Mouse (Mus musculus): ENCODE data around the gene Mlh1. TPM values are rescaled to one million over a fixed set of nuclear protein-coding genes. Genes with fewer than 3 reads are reported as not detected.

Gene Mlh1
- total RNA-seq, 2 experiments from 2014 or later = 68.5 to 69.4 TPM

DNA sequence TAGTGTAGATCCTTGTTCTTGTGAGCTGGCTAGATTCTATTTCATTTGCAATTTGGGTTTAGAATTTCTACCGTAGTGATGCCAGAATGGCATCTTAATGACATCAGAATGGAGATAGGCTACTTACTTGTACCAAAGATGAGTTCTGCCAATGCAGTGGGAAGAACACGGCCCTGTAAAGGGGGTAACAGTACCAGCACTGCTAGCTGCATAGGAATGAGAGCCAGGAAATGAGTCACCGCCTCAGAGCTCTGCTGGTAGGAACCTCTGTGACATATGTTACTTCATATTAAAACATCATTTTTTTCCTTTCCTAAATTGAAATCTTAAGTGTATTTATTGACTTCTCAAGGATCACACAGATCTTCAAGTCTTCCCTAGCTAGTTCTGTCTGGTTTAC, 89.4 kb downstream of the Mlh1 start:
- ATAC-seq (replicated peaks; ENCODE audit: low FRiP score, low TSS enrichment, poor library complexity, severe bottlenecking) = no peak

DNA sequence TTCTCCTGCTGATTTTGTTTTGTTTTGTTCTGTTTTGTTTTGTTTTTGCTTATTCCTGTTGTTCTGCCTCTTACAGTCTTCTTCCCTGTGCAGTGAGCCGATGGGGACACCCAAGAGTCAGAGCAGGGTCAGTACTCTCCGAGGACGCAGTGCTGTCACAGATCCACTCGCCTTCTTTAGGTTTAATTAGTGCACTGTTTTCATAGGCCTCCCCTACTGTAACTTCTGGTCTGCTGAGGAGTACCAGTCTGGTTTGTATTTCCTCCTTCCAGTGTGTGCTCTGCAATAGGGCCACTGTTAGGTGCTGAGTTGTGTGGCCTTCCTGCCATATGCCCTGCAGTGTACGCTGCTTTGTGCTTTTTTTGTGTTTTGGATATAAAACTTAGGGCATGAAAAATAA, 92.6 kb downstream of the Mlh1 start:
- no peak for ATAC-seq (replicated peaks; ENCODE audit: low FRiP score, low TSS enrichment, poor library complexity, severe bottlenecking)

Other genes starting within 250 kb of the Mlh1 start
- gene Ccrl2, start 214.3 kb downstream of the Mlh1 start, total RNA-seq (2014; fragmentation: Nextera tagmentation) = 0.82 and 1.8 TPM in 2 replicates
- gene Ccrl2, start 214.3 kb downstream of the Mlh1 start, total RNA-seq (2017) = 1.8 and 3.1 TPM in 2 replicates
- 15.9 and 31.8 TPM in 2 replicates for gene Lrrfip2, start 154.2 kb downstream of the Mlh1 start, total RNA-seq (2014; fragmentation: Nextera tagmentation)
- gene Lrrfip2, start 154.2 kb downstream of the Mlh1 start, total RNA-seq (2017) = 54.7 and 56.0 TPM in 2 replicates
- 15.9 and 16.7 TPM in 2 replicates for gene Epm2aip1, start 138 bp upstream of the Mlh1 start, total RNA-seq (2014; fragmentation: Nextera tagmentation)
- gene Epm2aip1, start 138 bp upstream of the Mlh1 start, total RNA-seq (2017) = 11.2 and 18.6 TPM in 2 replicates
- not detected in 2 replicates for gene Trank1, start 39.9 kb upstream of the Mlh1 start, total RNA-seq (2014; fragmentation: Nextera tagmentation)
- not detected in 2 replicates for gene Trank1, start 39.9 kb upstream of the Mlh1 start, total RNA-seq (2017)
- not detected in 2 replicates for gene Dclk3, start 167.3 kb upstream of the Mlh1 start, total RNA-seq (2014; fragmentation: Nextera tagmentation)
- not detected in 2 replicates for gene Dclk3, start 167.3 kb upstream of the Mlh1 start, total RNA-seq (2017)

Measured in megakaryocyte-erythroid progenitor cell, adult 5-6 weeks (primary cell).